Mouse (Mus musculus) neural tube, embryonic 14.5 days (tissue): ENCODE measurements around the gene Glo1. TPM values are rescaled to one million over a fixed set of nuclear protein-coding genes. Genes with fewer than 3 reads are reported as not detected.

Source experiments
- ATAC-seq: fragments of 200-750 bp; cut with Nextera tagmentation; 2 replicates; pipeline ENCODE4 v1.8.0; 2017; ENCODE audit warnings: low read depth, mild to moderate bottlenecking, moderate TSS enrichment, moderate library complexity
- H3K27ac ChIP-seq: fragments of 300-500 bp; sonication (generic); 2 replicates; pipeline ENCODE4 v1.5.1; 2014; ENCODE audit warnings: low read depth, mild to moderate bottlenecking, control low read depth, low read length, moderate library complexity, mixed read lengths
- H3K27me3 ChIP-seq: fragments of 300-500 bp; sonication (generic); 2 replicates; pipeline ENCODE4 v1.6.1; 2014; ENCODE audit warnings: low read length; ENCODE audit not compliant: control insufficient read depth, insufficient read depth
- H3K36me3 ChIP-seq: fragments of 300-500 bp; sonication (generic); 2 replicates; pipeline ENCODE4 v1.6.1; 2014; ENCODE audit warnings: low read length, mixed read lengths; ENCODE audit not compliant: control insufficient read depth, insufficient read depth
- H3K4me1 ChIP-seq: fragments of 300-500 bp; sonication (generic); 2 replicates; pipeline ENCODE4 v1.6.1; 2014; ENCODE audit warnings: low read length; ENCODE audit not compliant: control insufficient read depth, insufficient read depth
- H3K4me2 ChIP-seq: fragments of 300-500 bp; sonication (generic); 2 replicates; pipeline ENCODE4 v1.6.1; 2014; ENCODE audit warnings: mild to moderate bottlenecking, low read depth, low read length, control low read depth
- H3K4me3 ChIP-seq: fragments of 300-500 bp; sonication (generic); 2 replicates; pipeline ENCODE4 v1.5.1; 2014; ENCODE audit warnings: low read depth, low read length, control low read depth, mixed read lengths
- H3K9ac ChIP-seq: fragments of 300-500 bp; sonication (generic); replicated peaks from 2 replicates; pipeline ENCODE4 v1.6.1; 2014; ENCODE audit warnings: low read depth, mild to moderate bottlenecking, control low read depth, low read length, mixed read lengths
- H3K9me3 ChIP-seq: fragments of 300-500 bp; sonication (generic); 2 replicates; pipeline ENCODE4 v1.6.1; 2016; ENCODE audit warnings: low read length; ENCODE audit not compliant: control insufficient read depth
- WGBS: fragments of 180-500 bp; shearing (Covaris S2); extraction: QIAGEN DNeasy Blood & Tissue Kit; methylation state at CpG from one replicate; pipeline ENCODE4 v1.1.7; 2014; 5-methylcytosine and 5-hydroxymethylcytosine counted together
- polyA plus RNA-seq: library from polyadenylated mRNA; unstranded; fragments of >200 nt; fragmentation: Nextera tagmentation; extraction: Ambion mirVana; gene quantifications from 2 replicates; pipeline ENCODE4 v1.2.1, GENCODE M21; 2014

Glo1 gene
- polyA plus RNA-seq, 1 experiment from 2014 or later, result 159 TPM

DNA sequence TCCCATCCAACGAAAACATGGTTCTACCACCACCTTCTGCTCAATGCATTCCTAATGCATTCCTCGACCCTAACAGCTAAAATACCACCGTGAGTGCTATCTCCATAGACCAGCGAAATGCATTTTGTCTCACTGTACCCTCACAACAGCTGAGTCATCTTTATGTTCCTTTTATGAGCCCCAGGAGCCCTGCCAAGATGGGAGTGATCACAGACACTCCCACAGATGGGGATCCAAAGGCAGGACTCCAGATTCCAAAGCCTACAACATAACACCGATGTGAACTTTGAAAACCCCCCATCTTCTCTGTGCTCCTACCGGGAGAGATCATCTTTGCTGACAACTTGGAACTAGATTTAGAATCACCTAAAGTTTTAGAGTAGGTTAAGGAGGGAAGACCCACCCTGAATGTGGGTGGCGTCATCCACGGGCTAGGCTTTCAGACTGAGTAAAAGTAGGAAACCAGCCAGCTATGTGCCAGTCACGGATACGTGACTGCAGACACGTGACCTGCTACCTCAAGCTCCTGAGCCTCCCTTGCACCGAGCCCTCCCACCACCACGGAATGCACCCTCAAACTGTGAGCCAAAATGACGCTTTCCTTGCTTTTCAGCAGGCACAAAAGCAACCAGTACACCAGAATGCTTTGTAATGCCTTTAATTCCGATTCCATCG is 17.2 kb downstream of the Glo1 start:
- ATAC-seq, result no peak
- Histone ChIP-seq H3K27ac (no peak overlapping the region), H3K9ac (no peak overlapping the region), H3K4me1 (peaks cover 14% of the 10 kb centered on the region; the same call in 1 of the 2 replicates), H3K36me3 (no peaks in the 10 kb centered on the region), H3K9me3 (no peaks in the 10 kb centered on the region), H3K4me3 (no peak overlapping the region), H3K4me2 (no peak overlapping the region), H3K27me3 (no peaks in the 10 kb centered on the region)
- 83% methylated on average over 16 of the region's 16 CpGs for WGBS

DNA sequence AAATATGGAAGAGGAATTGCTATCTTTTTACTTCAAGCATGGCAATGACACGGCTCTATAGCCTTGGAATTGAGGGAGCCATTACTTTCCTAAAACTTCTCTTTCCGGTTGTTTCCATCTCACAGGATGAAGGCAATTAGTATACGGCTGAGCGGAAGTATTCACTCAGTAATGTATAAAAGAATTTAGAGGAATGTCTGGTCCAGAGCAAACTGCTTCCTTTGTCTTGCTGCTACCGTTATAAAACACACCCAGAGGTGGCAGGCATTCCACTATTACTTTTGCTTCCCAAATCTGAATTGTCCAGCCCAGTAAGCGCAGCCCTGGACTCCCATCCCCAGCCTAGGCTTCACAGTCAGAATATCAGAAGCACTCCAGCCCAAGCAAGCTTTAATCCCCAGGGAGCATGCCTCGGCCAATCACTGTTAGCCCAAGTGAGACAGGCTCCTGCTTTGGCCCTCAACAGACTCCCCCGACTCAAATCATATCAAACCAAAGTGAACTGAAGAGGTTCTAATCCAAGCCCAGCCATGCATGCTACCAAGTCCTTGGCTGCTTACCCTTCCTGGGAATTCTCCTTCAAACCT is 18.7 kb downstream of the Glo1 start:
- Histone ChIP-seq H3K36me3 (no peaks in the 10 kb centered on the region), H3K4me2 (no peak overlapping the region), H3K27me3 (no peaks in the 10 kb centered on the region), H3K9ac (no peak overlapping the region), H3K9me3 (no peaks in the 10 kb centered on the region), H3K4me1 (peaks cover 14% of the 10 kb centered on the region; the same call in 1 of the 2 replicates), H3K27ac (no peak overlapping the region), H3K4me3 (no peak overlapping the region)
- WGBS, result 35% methylated on average over 8 of the region's 8 CpGs
- no peak for ATAC-seq

DNA sequence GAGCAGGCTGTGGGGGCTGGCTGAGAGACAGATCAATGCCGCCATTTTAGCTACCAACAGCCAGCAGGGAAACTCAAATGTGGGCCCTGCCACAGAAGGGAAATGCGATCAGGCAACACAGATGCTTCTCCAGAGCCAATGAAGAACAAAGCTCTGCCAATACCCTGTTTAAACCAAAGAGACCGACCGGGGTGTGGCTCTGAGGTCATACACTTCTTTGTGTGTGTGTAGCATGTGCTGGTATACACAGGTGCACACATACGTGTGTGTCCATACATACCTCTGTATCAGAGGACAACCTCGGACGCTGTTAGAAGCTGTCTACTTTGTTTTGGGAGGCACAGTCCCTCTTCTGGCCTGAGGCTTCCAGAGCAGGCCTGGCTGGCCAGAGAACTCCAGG is 19.3 kb downstream of the Glo1 start:
- Histone ChIP-seq H3K27me3 (no peaks in the 10 kb centered on the region), H3K9ac (no peak overlapping the region), H3K4me1 (peaks cover 14% of the 10 kb centered on the region; the same call in 1 of the 2 replicates), H3K9me3 (no peaks in the 10 kb centered on the region), H3K4me2 (no peak overlapping the region), H3K36me3 (no peaks in the 10 kb centered on the region), H3K27ac (no peak overlapping the region), H3K4me3 (no peak overlapping the region)
- ATAC-seq, result no peak
- 89% methylated on average over 7 of the region's 7 CpGs for WGBS

DNA sequence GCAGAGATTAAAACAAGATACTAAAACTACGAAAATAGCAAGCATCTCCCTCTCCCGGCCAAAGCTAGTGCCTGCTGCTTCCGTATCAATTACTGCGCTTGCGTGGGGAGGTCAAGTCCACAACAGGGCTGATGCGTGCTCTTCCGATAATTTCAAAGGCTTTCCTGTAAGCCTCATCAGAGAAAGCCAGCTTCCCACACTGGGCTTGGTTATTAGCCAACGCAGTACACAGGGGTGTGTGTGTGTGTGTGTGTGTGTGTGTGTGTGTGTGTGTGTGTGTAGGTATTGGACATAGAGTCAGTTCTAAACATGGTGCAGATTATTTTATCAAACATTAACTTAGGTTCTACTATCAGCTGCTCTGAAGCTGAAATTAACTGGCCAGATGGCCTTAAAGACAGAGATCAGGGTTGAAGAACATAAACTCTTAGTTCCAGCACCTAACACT is 20.0 kb downstream of the Glo1 start:
- no peak overlapping the region for H3K4me2 ChIP-seq
- H3K9ac ChIP-seq, result no peak overlapping the region
- ATAC-seq, result no peak
- H3K27ac ChIP-seq, result no peak overlapping the region
- no peaks in the 10 kb centered on the region for H3K27me3 ChIP-seq
- no peaks in the 10 kb centered on the region for H3K9me3 ChIP-seq
- 93% methylated on average over 8 of the region's 8 CpGs for WGBS
- H3K4me3 ChIP-seq, result no peak overlapping the region
- H3K36me3 ChIP-seq, result 0 out of 2 replicates have a peak, but pooled peaks cover 3% of the 10 kb centered on the region
- H3K4me1 ChIP-seq, result peaks cover 13% of the 10 kb centered on the region; the same call in 1 of the 2 replicates

DNA sequence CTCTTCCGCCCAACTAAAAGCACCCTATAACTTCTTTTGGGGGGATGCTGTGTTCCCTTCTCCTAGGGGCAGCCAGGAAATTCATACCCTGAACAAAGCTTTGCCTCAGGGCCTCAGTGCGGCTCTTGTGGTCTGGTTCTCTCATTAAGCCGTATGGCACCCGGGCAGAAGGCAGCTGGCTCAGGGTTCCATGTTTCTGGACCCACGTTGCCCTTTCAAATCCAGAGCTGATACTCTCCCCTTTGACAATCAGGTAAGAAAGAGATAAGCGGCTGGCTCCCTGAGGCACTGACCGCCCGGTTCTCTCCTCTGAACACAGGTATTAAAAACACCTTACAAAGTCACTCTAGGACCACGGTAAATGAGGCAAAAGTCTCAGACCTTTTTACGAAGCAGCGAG is 20.5 kb downstream of the Glo1 start:
- H3K4me3 ChIP-seq, result no peak overlapping the region
- no peak for ATAC-seq
- no peak overlapping the region for H3K27ac ChIP-seq
- peaks cover 8% of the 10 kb centered on the region; the same call in 1 of the 2 replicates for H3K4me1 ChIP-seq
- no peak overlapping the region for H3K9ac ChIP-seq
- 85% methylated on average over 11 of the region's 11 CpGs for WGBS
- no peaks in the 10 kb centered on the region for H3K27me3 ChIP-seq
- H3K9me3 ChIP-seq, result no peaks in the 10 kb centered on the region
- 0 out of 2 replicates have a peak, but pooled peaks cover 3% of the 10 kb centered on the region for H3K36me3 ChIP-seq
- H3K4me2 ChIP-seq, result no peak overlapping the region

DNA sequence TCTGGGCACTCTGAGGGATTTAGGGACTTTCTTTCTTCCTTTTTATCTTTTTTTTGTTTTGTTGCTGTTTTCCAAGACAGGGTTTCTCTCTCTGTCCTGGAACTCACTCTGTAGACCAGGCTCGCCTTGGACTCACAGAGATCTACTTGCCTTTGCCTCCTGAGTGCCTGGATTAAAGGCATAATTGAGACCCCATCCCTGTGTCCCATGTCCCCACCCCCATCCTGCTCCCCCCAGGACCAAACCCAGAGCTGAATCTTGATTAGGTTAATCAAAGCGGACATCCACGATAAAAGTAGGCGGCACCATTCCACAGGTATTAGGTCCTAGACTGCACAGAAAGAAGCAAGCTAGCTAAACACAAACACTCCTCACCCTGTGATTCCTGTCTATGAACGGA is 21.7 kb downstream of the Glo1 start:
- peaks cover 7% of the 10 kb centered on the region; the same call in 1 of the 2 replicates for H3K4me1 ChIP-seq
- H3K27ac ChIP-seq, result no peak overlapping the region
- no peaks in the 10 kb centered on the region for H3K9me3 ChIP-seq
- ATAC-seq, result no peak
- H3K27me3 ChIP-seq, result no peaks in the 10 kb centered on the region
- no peak overlapping the region for H3K4me3 ChIP-seq
- H3K9ac ChIP-seq, result no peak overlapping the region
- WGBS, result 94% methylated on average over 5 of the region's 5 CpGs
- 0 out of 2 replicates have a peak, but pooled peaks cover 3% of the 10 kb centered on the region for H3K36me3 ChIP-seq
- H3K4me2 ChIP-seq, result no peak overlapping the region

DNA sequence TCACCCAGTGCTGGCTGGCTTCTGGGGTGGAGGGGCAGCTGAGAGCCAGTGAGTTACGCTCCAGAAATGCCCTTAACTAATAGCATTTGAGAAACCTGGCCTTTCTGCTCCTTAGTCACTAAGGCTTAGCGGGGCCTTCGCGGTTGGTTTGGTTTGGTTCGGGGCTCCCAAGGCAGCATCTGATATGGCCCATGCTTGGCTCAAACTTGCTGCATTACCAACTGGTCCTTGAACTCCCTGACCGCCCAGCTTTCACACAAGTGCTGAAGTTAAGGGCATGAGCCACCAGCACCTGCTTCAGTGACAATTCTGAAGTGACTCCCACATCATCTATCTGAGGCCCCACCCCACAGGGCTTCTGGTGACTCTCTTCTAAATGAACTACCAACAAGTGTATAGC is 22.4 kb downstream of the Glo1 start:
- Histone ChIP-seq H3K4me3 (no peak overlapping the region), H3K27ac (no peak overlapping the region), H3K4me2 (no peak overlapping the region), H3K4me1 (peaks cover 7% of the 10 kb centered on the region; the same call in 1 of the 2 replicates), H3K9me3 (no peaks in the 10 kb centered on the region), H3K27me3 (no peaks in the 10 kb centered on the region), H3K9ac (no peak overlapping the region), H3K36me3 (0 out of 2 replicates have a peak, but pooled peaks cover 3% of the 10 kb centered on the region)
- 95% methylated on average over 6 of the region's 6 CpGs for WGBS
- no peak for ATAC-seq

DNA sequence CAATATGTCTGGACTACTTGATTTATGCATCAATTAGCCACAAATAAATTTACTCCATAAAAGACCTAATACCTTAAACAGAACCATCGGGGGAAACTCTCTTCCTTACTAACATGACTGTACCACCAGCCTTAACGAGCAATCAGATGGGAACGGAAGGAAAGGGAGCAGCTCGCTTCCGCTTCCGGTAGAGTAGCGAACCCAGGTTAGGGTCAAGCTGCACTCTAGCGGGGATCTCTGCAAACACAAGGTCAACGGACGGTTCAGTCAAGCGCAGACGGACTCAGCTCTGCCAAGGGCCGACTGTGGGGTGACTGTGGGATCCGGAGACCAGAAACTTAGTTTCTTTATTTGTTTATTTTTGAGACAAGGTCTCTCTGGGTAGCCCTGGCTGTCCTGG is 24.5 kb downstream of the Glo1 start:
- Histone ChIP-seq H3K9me3 (no peaks in the 10 kb centered on the region), H3K27me3 (no peaks in the 10 kb centered on the region), H3K36me3 (peaks cover 5% of the 10 kb centered on the region; the same call in 1 of the 2 replicates), H3K4me3 (no peak overlapping the region), H3K4me2 (no peak overlapping the region), H3K9ac (no peak overlapping the region), H3K27ac (no peak overlapping the region), H3K4me1 (no peaks in the 10 kb centered on the region; the same call in 1 of the 2 replicates)
- 97% methylated on average over 14 of the region's 14 CpGs for WGBS
- ATAC-seq, result no peak

DNA sequence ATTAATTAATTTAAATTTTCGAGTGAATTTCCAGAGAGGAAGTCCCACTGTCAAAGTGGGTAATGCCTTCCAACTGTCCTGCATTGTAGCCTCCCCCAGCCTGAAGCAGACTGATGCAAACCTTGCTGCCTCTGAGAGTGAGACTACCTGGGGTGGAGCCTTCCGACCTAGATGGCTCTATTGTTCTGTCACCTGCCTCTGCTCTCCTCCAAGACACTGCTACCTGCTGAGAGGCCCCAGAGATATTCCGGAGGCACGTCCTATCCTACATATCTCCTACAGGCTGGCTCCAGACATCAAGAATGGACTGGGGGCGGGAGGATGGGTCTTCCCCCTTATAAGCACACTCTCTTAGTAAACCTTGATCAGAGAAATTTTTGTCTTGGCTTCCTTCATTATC is 28.4 kb downstream of the Glo1 start:
- 80% methylated on average over 5 of the region's 5 CpGs for WGBS
- Histone ChIP-seq H3K9me3 (no peaks in the 10 kb centered on the region), H3K4me3 (no peak overlapping the region), H3K9ac (no peak overlapping the region), H3K27me3 (no peaks in the 10 kb centered on the region), H3K27ac (no peak overlapping the region), H3K4me1 (no peaks in the 10 kb centered on the region), H3K36me3 (peaks cover 12% of the 10 kb centered on the region; the same call in 1 of the 2 replicates), H3K4me2 (no peak overlapping the region)
- no peak for ATAC-seq
